Mouse (Mus musculus) B cell, adult 2 months (primary cell): ENCODE measurements around the gene Pde10a.

Experiments used
- DNase-seq, 2 experiments: peaks; one replicate each; pipeline ENCODE4 v3.0.0; 2022

Pde10a gene

GRCm38 (mm10) chr17:8525225-8525721 is at the start of gene Pde10a:
TSS of gene Pde10a (plus strand) at chr17:8525372.
- DNase-seq = no peak

GRCm38 (mm10) chr17:8478554-8478953 is 46.6 kb upstream of the Pde10a start:
- DNase-seq = no peak

- no peak for DNase-seq
These were observed 45.6 kb upstream of the Pde10a start for GRCm38 (mm10) chr17:8479493-8480128.

GRCm38 (mm10) chr17:8481797-8482196 is 43.4 kb upstream of the Pde10a start:
- no peak for DNase-seq

DNA sequence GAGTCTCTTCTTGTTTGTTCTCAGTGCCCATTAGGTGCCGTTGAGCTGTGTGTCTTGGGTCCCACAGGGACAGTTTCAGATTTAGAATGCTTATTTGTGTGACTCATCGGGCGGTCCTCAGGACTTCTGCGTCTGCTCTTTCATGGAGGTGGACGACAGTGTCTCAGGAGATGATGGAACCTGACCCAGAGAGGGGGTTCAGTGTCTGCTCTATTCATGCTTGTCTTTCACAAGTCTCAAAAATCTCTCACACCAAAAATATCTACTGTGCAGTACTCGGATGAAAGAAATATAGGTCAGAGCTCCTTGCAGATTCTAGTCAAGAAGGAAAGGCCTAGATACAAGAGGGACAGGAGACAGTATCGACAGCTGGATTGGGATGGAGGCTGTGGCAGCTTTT is 42.3 kb upstream of the Pde10a start:
- no peak for DNase-seq

DNA sequence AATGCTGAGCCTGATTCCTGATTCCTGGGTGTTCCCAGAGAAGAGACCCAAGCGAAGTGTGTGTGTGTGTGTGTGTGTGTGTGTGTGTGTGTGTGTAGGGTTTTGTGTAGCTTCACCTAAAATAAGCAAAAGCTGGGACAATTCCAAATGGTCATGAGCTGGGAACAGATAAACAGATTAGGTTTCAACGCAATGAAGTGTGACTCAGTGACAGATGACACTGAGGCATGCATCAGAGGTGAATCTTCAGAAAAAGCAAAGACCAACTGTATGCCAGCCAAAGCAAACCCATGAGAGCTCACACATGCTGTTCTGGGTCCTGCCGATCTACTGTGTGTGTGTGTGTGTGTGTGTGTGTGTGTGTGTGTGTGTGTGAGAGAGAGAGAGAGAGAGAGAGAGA is 40.9 kb upstream of the Pde10a start:
- DNase-seq = no peak

DNA sequence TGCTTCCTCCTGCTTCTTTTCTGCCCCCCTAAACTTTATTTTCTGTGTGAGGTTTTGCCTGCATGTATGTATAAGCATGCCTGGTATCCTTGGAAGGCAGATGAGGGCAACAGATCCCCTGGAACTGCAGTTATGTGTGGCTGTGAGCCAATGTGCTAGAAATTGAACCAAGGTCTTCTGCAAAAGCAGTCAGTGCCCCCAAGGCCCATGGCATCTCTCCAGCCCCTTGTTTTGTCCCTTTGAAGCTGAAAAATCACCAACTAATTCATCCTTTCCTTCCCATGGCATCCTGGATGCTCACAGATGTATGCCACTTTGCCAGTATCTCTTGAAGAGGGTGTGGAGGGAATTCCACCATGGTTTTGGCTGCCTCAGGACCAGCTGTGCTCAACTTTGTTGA is 40.0 kb upstream of the Pde10a start:
- DNase-seq = no peak

GRCm38 (mm10) chr17:8487824-8488223 is 37.3 kb upstream of the Pde10a start:
- no peak for DNase-seq

- no peak for DNase-seq
These were observed 34.2 kb upstream of the Pde10a start for GRCm38 (mm10) chr17:8490971-8491370.

DNA sequence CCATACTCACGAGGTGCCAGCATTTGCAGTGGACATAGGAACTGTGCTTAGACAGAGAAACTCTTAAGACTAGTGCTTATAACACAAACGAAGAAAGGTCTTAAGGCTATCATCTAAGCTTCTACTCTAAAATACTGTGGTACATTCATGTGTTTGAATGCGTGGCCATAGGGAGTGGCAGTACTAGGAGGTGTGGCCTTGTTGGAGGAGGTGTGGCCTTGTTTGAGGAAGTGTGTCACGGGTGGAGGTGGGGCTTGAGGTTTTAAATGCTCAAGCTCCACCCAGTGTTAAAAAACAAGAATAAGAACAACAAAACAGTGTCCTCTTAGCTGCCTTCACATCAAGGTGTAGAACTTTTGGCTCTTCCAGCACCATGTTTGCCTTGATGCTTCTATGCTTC is 31.7 kb upstream of the Pde10a start:
- DNase-seq = peak in 1 of 2 experiments; percentile 3

- no peak for DNase-seq
These were observed 27.0 kb upstream of the Pde10a start for GRCm38 (mm10) chr17:8498151-8498550.

DNA sequence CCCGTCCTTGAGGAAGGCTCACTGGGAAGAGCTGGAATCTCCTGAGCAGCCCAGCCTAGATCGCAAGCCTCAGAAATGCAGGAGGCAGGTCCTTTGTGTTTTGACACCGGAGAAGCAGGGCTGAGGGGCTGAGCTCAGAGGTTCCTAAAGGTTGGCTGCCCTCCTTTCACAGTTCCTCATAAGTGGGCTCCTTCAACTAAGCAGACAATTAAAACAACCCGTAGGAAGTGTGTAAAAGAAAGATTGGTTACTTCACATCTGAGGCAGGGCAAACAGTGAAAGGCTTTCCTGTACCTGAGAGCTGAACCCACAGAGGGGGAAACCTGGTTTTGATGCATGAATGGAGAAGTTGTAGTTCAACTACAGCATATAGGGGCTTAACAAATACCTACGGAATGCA is 26.5 kb upstream of the Pde10a start:
- no peak for DNase-seq

DNA sequence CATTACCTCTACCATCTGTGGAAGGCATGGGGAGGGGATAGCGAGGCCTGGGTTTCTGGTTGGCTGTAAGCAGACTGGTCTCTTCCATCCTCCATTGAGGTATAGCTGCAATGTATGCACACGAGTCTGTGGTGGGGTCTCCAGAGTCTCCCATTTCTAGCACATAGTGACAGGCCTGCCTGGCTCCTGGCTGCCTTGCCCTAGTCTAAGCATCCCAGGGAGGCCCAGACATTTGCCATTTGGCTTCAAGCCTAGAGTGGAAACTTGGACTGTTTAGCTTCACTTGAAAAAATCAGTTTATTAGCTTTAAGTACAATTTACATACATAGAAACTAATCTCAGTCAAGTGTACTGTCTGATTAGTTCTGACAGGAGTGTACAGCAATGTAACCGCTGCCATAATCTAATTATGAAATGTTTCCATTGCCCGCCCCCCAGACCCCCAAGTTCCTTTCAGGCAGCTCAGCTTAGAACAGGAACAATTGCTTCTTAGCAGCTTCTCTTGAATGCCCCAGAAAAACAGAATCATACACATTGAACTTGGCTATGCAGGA is 25.5 kb upstream of the Pde10a start:
- DNase-seq = no peak

DNA sequence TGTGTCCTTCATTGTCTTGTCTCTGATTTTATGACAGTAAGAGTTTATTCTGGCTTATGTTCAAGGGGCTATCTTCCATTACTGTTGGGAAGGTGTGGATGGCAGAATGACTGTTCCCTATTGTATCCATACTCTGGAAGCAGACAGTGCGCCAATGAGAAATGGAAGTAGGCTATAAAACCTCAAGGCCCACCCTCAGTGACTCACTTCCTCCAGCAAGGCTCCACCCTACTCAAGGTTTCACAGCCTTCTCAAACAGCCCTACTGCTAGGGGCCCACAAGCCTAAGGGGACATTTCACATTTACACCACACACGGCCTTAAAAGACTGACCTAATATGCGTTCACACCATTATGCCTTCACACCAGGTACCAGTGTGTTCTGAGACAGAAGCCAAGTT is 20.8 kb upstream of the Pde10a start:
- DNase-seq = no peak

DNA sequence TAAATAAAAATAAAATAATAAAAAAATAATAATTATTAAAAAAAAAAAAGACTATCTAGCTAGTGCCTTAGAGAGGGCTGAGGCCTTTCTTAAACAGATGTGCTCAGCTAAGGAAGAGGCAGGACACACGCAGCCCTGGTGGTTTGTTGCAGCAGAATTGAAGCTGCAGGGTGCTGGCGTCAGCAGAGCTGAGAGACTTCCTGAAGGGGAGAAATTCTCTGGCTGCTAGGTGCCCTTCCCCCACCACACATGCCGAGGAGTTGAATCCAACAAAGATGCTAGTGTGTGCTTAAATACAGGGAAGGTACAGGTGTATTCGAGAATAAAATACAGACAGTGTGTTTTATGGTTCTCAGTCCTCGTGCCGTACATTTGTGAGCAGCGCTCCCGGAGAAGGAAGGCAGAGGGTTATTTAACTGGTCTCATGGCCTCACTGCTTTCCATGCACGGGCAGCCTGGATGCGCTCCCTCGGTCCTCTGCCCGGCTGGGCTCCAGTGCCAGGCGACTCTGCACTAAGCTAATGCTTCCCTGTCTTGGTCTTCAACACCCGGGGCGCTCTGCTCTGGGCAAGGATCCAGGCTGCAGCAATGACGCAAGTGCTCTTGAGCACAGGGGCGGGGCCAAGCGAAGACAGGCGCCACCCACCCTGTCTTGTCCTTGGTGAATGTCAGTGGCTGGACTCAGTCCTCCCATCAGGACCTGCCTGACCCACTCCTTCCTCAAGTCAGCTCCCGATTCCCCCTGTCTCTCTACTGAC is 19.3 kb upstream of the Pde10a start:
- peak; percentile 5 to 11 for DNase-seq

- DNase-seq = no peak
These were observed 18.4 kb upstream of the Pde10a start for GRCm38 (mm10) chr17:8506726-8507125.

DNA sequence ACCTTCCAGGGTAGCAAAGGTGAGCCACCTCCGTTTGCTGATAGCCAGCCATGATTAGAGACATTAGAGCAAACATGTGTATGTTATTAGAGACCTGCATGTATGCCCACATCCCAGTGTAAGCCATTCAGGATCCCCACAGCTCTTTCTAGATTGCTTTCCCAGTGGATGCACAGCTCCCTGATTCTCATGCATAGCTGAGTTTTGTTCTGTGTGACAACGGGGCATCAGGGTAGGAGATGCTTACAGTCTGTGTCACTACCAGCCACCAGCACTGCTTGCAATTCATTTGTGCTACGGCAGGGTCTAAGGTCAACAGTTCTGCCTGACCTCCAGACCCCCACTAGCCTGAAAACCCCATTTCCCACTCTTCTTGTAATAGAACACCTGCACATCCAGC is 17.5 kb upstream of the Pde10a start:
- no peak for DNase-seq

GRCm38 (mm10) chr17:8508305-8509141 is 16.6 kb upstream of the Pde10a start:
- no peak for DNase-seq

DNA sequence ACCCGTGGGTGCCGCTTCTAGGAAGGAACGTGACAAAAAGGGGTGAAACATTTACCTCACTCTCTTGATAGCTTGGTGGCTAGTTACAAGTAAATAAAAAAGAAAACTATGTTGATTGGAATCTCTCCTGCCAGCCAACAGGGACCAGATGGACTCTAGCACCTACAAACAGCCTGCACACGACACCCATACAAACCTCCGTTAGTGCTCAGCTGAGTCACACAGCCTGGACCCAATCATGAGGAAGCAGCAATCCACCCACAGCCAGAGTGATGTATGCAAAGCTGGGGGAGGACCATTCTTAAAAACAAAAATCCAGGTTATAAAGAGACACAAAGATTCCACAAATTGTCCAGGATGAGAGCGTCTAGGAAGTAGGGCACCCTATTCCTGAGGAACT is 9.2 kb upstream of the Pde10a start:
- DNase-seq = no peak

DNA sequence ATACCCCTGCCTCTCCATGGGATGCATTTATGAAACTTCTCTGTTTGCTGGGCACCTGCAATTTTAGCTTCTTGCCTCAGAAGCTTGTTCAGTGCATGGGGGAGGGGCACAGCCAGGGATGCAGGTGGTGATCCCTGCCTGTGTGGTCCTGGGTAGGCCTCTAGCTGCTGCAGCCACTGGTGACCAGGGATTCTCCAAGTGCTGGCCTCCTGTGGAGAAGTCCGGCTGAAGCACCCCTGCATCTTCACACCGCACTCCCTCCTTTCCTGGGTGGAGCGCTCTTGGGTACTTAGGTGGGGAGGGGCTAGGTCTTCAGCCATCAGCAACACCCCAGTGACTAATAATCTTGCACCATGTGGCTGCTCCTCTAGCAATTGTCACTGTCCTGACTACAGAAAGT is 1.2 kb upstream of the Pde10a start:
- no peak for DNase-seq

- DNase-seq = no peak
These were observed 596 bp upstream of the Pde10a start for GRCm38 (mm10) chr17:8524387-8525165.

DNA sequence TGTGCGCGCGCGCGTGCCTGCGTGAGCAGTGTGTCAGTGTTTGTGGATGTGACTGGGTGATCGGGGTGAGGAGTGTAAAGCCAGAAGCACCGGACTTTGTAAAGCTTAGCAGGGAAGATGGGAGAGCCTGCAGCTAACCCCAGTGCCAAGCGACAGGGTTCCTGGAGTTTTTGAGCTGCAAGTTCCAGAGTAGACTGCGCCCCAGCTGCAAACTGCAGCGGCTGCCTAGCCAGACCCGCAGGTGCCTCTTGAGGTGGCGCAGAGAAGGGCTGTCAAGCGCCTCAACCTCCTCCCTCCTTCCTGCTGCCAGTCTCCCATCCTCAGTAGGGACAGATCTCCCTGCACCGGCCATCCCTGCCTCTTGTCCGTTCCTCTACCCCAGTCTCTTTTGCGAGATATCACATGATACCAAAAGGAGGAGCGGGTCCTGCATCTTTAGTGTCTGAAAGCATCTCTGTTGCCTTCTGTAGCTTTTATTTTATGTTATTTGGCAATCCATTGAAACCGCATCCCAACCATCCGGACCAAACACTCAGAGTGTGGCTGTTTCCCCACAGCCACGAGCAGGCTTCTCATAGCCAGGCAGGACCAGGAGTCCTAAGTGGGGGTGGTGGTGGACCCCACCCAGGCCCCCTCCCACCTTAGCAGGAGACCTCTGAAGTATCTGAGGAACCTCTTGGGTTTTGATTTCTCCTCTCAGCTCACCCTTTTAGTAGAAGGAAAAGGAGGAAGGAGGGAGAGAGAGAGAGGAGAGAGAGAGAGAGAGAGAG is 984 bp downstream of the Pde10a start:
- no peak for DNase-seq
